Mouse (Mus musculus) forebrain, embryonic 11.5 days (tissue): ENCODE data around the gene Ptpn18. TPM values are rescaled to one million over a fixed set of nuclear protein-coding genes. Genes with fewer than 3 reads are reported as not detected.

ENCODE experiments used
- ATAC-seq: fragments of 200-750 bp; cut with Nextera tagmentation; replicated peaks from 2 replicates; pipeline ENCODE4 v1.8.0; 2017; ENCODE audit warnings: moderate TSS enrichment; ENCODE audit not compliant: low FRiP score
- DNase-seq: peaks from one replicate; pipeline ENCODE4 v3.0.0-alpha.2; 2017; ENCODE audit warnings: low spot score
- H3K27ac ChIP-seq: fragments of 300-500 bp; sonication (generic); 2 replicates; pipeline ENCODE4 v1.5.1; 2014; ENCODE audit warnings: low read depth, low read length
- H3K27me3 ChIP-seq: fragments of 300-500 bp; sonication (generic); 2 replicates; pipeline ENCODE4 v1.6.1; 2014; ENCODE audit warnings: mild to moderate bottlenecking, low read length, mixed read lengths; ENCODE audit not compliant: control insufficient read depth, insufficient read depth
- H3K36me3 ChIP-seq: fragments of 300-500 bp; sonication (generic); 2 replicates; pipeline ENCODE4 v1.6.1; 2014; ENCODE audit warnings: mild to moderate bottlenecking, low read length, moderate library complexity, mixed read lengths; ENCODE audit not compliant: control insufficient read depth, insufficient read depth
- H3K4me1 ChIP-seq: fragments of 300-500 bp; sonication (generic); replicated peaks from 2 replicates; pipeline ENCODE4 v1.6.1; 2014; ENCODE audit warnings: low read length, mixed read lengths; ENCODE audit not compliant: control insufficient read depth, insufficient read depth
- H3K4me2 ChIP-seq: fragments of 300-500 bp; sonication (generic); 2 replicates; pipeline ENCODE4 v1.6.1; 2014; ENCODE audit warnings: low read depth, mild to moderate bottlenecking, low read length, moderate library complexity, mixed read lengths; ENCODE audit not compliant: severe bottlenecking
- H3K4me3 ChIP-seq: fragments of 300-500 bp; sonication (generic); 2 replicates; pipeline ENCODE4 v1.5.1; 2014; ENCODE audit warnings: low read depth, low read length
- H3K9ac ChIP-seq: fragments of 300-500 bp; sonication (generic); 2 replicates; pipeline ENCODE4 v1.6.1; 2014; ENCODE audit warnings: low read length
- H3K9me3 ChIP-seq: fragments of 300-500 bp; sonication (generic); 2 replicates; pipeline ENCODE4 v1.6.1; 2016; ENCODE audit warnings: low read length, mixed read lengths; ENCODE audit not compliant: control insufficient read depth
- WGBS: fragments of 180-500 bp; shearing (Covaris S2); extraction: QIAGEN DNeasy Blood & Tissue Kit; methylation state at CpG from one replicate; pipeline ENCODE4 v1.1.7; 2014; 5-methylcytosine and 5-hydroxymethylcytosine counted together
- polyA plus RNA-seq: library from polyadenylated mRNA; unstranded; fragments of >200 nt; fragmentation: Nextera tagmentation; extraction: Ambion mirVana; gene quantifications from 2 replicates; pipeline ENCODE4 v1.2.1, GENCODE M21; 2014

Gene Ptpn18
- polyA plus RNA-seq, 1 experiment from 2014 or later: 4.6 TPM

- Histone ChIP-seq H3K4me3 (no peak overlapping the region), H3K27me3 (no peaks in the 10 kb centered on the region), H3K36me3 (peaks cover 10% of the 10 kb centered on the region; the same call in 1 of the 2 replicates), H3K4me1 (peaks cover 4% of the 10 kb centered on the region; the same call in 1 of the 2 replicates), H3K9me3 (no peaks in the 10 kb centered on the region), H3K4me2 (no peak overlapping the region), H3K27ac (no peak overlapping the region), H3K9ac (no peak overlapping the region)
- DNase-seq (no peak), ATAC-seq (no peak)
- 93% methylated on average over 6 of the region's 6 CpGs for WGBS
These were observed 16.4 kb upstream of the Ptpn18 start for GRCm38 (mm10) chr1:34443124-34443523.

- DNase-seq: no peak
- peaks cover 25% of the 10 kb centered on the region; the same call in 1 of the 2 replicates for H3K27me3 ChIP-seq
These were observed 1.1 kb upstream of the Ptpn18 start for GRCm38 (mm10) chr1:34458431-34458830.

GRCm38 (mm10) chr1:34460061-34460441, 489 bp downstream of the Ptpn18 start:
- H3K4me1 ChIP-seq: peaks cover 3% of the 10 kb centered on the region; the same call in 1 of the 2 replicates
- H3K36me3 ChIP-seq: no peaks in the 10 kb centered on the region
- peak overlapping the region; percentile 49 for H3K9ac ChIP-seq
- H3K27ac ChIP-seq: no peak overlapping the region
- peak overlapping the region; percentile 52 for H3K4me3 ChIP-seq
- 4% methylated on average over 15 of the region's 15 CpGs for WGBS
- H3K9me3 ChIP-seq: no peaks in the 10 kb centered on the region
- no peak; the same call in 1 of the 2 replicates for ATAC-seq
- no peak for DNase-seq
- peak overlapping the region; percentile 92 for H3K4me2 ChIP-seq
- H3K27me3 ChIP-seq: peaks cover 25% of the 10 kb centered on the region; the same call in 1 of the 2 replicates

More at GRCm38 (mm10) chr1:34458431-34458830, 1.1 kb upstream of the Ptpn18 start:
- Histone ChIP-seq H3K4me3 (no peak overlapping the region), H3K4me1 (peaks cover 3% of the 10 kb centered on the region; the same call in 1 of the 2 replicates), H3K9ac (no peak overlapping the region), H3K27ac (no peak overlapping the region), H3K4me2 (no peak overlapping the region), H3K9me3 (no peaks in the 10 kb centered on the region), H3K36me3 (no peaks in the 10 kb centered on the region)
- 32% methylated on average over 8 of the region's 8 CpGs for whole genome bisulfite sequencing
- ATAC-seq: no peak

- Histone ChIP-seq H3K27me3 (peaks cover 22% of the 10 kb centered on the region; the same call in 1 of the 2 replicates), H3K4me3 (no peak overlapping the region), H3K9ac (no peak overlapping the region), H3K9me3 (no peaks in the 10 kb centered on the region), H3K4me1 (peaks cover 3% of the 10 kb centered on the region; the same call in 1 of the 2 replicates), H3K4me2 (no peak overlapping the region), H3K36me3 (no peaks in the 10 kb centered on the region), H3K27ac (no peak overlapping the region)
- DNase-seq (peak; percentile 77), ATAC-seq (no peak)
- WGBS: 17% methylated on average over 7 of the region's 7 CpGs
These were observed 3.2 kb downstream of the Ptpn18 start for GRCm38 (mm10) chr1:34462766-34463165.

GRCm38 (mm10) chr1:34464310-34464817, 4.8 kb downstream of the Ptpn18 start:
- no peak for ATAC-seq

GRCm38 (mm10) chr1:34465445-34465844, 5.9 kb downstream of the Ptpn18 start:
- H3K4me2 ChIP-seq: no peak overlapping the region
- DNase-seq (no peak), ATAC-seq (no peak)
- H3K9me3 ChIP-seq: no peaks in the 10 kb centered on the region
- H3K27me3 ChIP-seq: peaks cover 3% of the 10 kb centered on the region; the same call in 1 of the 2 replicates
- H3K9ac ChIP-seq: no peak overlapping the region
- H3K4me1 ChIP-seq: no peaks in the 10 kb centered on the region
- H3K27ac ChIP-seq: no peak overlapping the region
- 83% methylated on average over 6 of the region's 6 CpGs for WGBS
- no peak overlapping the region for H3K4me3 ChIP-seq
- H3K36me3 ChIP-seq: no peaks in the 10 kb centered on the region

More at GRCm38 (mm10) chr1:34464310-34464817, 4.8 kb downstream of the Ptpn18 start:
- peaks cover 3% of the 10 kb centered on the region; the same call in 1 of the 2 replicates for H3K4me1 ChIP-seq
- no peaks in the 10 kb centered on the region for H3K9me3 ChIP-seq
- H3K27ac ChIP-seq: no peak overlapping the region
- H3K4me3 ChIP-seq: no peak overlapping the region
- no peak overlapping the region for H3K4me2 ChIP-seq
- H3K36me3 ChIP-seq: no peaks in the 10 kb centered on the region
- WGBS: 91% methylated on average over 8 of the region's 8 CpGs
- H3K27me3 ChIP-seq: peaks cover 11% of the 10 kb centered on the region; the same call in 1 of the 2 replicates
- H3K9ac ChIP-seq: no peak overlapping the region
- no peak for DNase-seq

- no peaks in the 10 kb centered on the region for H3K36me3 ChIP-seq
- no peaks in the 10 kb centered on the region for H3K9me3 ChIP-seq
- no peak overlapping the region for H3K4me3 ChIP-seq
- H3K27me3 ChIP-seq: peaks cover 8% of the 10 kb centered on the region
- DNase-seq (no peak), ATAC-seq (no peak)
- peaks cover 2% of the 10 kb centered on the region; the same call in 1 of the 2 replicates for H3K4me1 ChIP-seq
- no peak overlapping the region for H3K27ac ChIP-seq
- H3K4me2 ChIP-seq: no peak overlapping the region
- 65% methylated on average over 3 of the region's 3 CpGs for WGBS
- no peak overlapping the region for H3K9ac ChIP-seq
These were observed 8.5 kb downstream of the Ptpn18 start for GRCm38 (mm10) chr1:34468051-34468450.

- WGBS: 64% methylated on average over 4 of the region's 4 CpGs
- H3K27ac ChIP-seq: no peak overlapping the region
- ATAC-seq: no peak
These were observed 8.9 kb downstream of the Ptpn18 start for GRCm38 (mm10) chr1:34468500-34468899.

GRCm38 (mm10) chr1:34469801-34470200, 10.2 kb downstream of the Ptpn18 start:
- H3K36me3 ChIP-seq: no peaks in the 10 kb centered on the region
- 72% methylated on average over 5 of the region's 5 CpGs for WGBS
- H3K4me2 ChIP-seq: no peak overlapping the region
- peaks cover 10% of the 10 kb centered on the region for H3K27me3 ChIP-seq
- peaks cover 2% of the 10 kb centered on the region; the same call in 1 of the 2 replicates for H3K4me1 ChIP-seq
- ATAC-seq (no peak), DNase-seq (no peak)
- H3K9ac ChIP-seq: no peak overlapping the region
- no peak overlapping the region for H3K27ac ChIP-seq
- H3K9me3 ChIP-seq: no peaks in the 10 kb centered on the region
- no peak overlapping the region for H3K4me3 ChIP-seq

More at GRCm38 (mm10) chr1:34468500-34468899, 8.9 kb downstream of the Ptpn18 start:
- no peak overlapping the region for H3K9ac ChIP-seq
- H3K4me2 ChIP-seq: no peak overlapping the region
- peaks cover 10% of the 10 kb centered on the region for H3K27me3 ChIP-seq
- no peak overlapping the region for H3K4me3 ChIP-seq
- peaks cover 2% of the 10 kb centered on the region; the same call in 1 of the 2 replicates for H3K4me1 ChIP-seq
- H3K36me3 ChIP-seq: no peaks in the 10 kb centered on the region
- H3K9me3 ChIP-seq: no peaks in the 10 kb centered on the region
- no peak for DNase-seq
